Mouse (Mus musculus): Measurements from ENCODE around the gene Supt20. TPM values are rescaled to one million over a fixed set of nuclear protein-coding genes. Genes with fewer than 3 reads are reported as not detected.
"Not testable (repeated sequence)": the region's sequence is repeated elsewhere in the genome, so short reads cannot be mapped to it uniquely, and the experiment has no call there.

The Supt20 gene
- polyA plus RNA-seq, 1 experiment from 2014 or later, result 89.7 TPM

GRCm38 (mm10) chr3:54760321-54761115 is 67.9 kb downstream of the Supt20 start:
- Histone ChIP-seq H3K27ac (no peak overlapping the region), H3K4me1 (peaks cover 49% of the 10 kb centered on the region), H3K36me3 (no peaks in the 10 kb centered on the region), H3K4me3 (no peak overlapping the region), H3K9me3 (no peaks in the 10 kb centered on the region; the same call in 1 of the 2 replicates), H3K4me2 (no peak overlapping the region), H3K9ac (no peak overlapping the region), H3K27me3 (no peaks in the 10 kb centered on the region)
- ATAC-seq (ENCODE audit: borderline replicate concordance, extremely low read depth, low FRiP score, low TSS enrichment), result no peak
- 36% methylated on average over 15 of the region's 15 CpGs for WGBS

- Histone ChIP-seq H3K9me3 (no peaks in the 10 kb centered on the region; the same call in 1 of the 2 replicates), H3K36me3 (no peaks in the 10 kb centered on the region), H3K4me1 (peaks cover 45% of the 10 kb centered on the region), H3K9ac (no peak overlapping the region), H3K27me3 (no peaks in the 10 kb centered on the region), H3K4me2 (no peak overlapping the region), H3K27ac (no peak overlapping the region), H3K4me3 (no peak overlapping the region)
- ATAC-seq (ENCODE audit: borderline replicate concordance, extremely low read depth, low FRiP score, low TSS enrichment), result peak; percentile 44; the same call in 1 of the 2 replicates
- WGBS, result 36% methylated on average over 1 of the region's 1 CpGs
Measured at GRCm38 (mm10) chr3:54761258-54761657, 68.7 kb downstream of the Supt20 start.

- Histone ChIP-seq H3K36me3 (no peaks in the 10 kb centered on the region), H3K27ac (no peak overlapping the region), H3K4me1 (peaks cover 20% of the 10 kb centered on the region), H3K4me3 (peak overlapping the region; percentile 23), H3K4me2 (peak overlapping the region; percentile 40), H3K27me3 (no peaks in the 10 kb centered on the region), H3K9me3 (no peaks in the 10 kb centered on the region; the same call in 1 of the 2 replicates), H3K9ac (no peak overlapping the region)
- WGBS, result 55% methylated on average over 18 of the region's 18 CpGs
- ATAC-seq (ENCODE audit: borderline replicate concordance, extremely low read depth, low FRiP score, low TSS enrichment), result no peak
Measured at GRCm38 (mm10) chr3:54764418-54764817, 71.8 kb downstream of the Supt20 start.

GRCm38 (mm10) chr3:54765521-54765920 is 72.9 kb downstream of the Supt20 start:
- H3K4me1 ChIP-seq, result peaks cover 15% of the 10 kb centered on the region
- H3K9ac ChIP-seq; H3K4me2 ChIP-seq; H3K27me3 ChIP-seq; H3K27ac ChIP-seq; H3K4me3 ChIP-seq; H3K36me3 ChIP-seq; ATAC-seq (ENCODE audit: borderline replicate concordance, extremely low read depth, low FRiP score, low TSS enrichment); H3K9me3 ChIP-seq: not testable (repeated sequence)
- 89% methylated on average over 6 of the region's 6 CpGs for WGBS

- peak overlapping the region; percentile 31; the same call in 1 of the 2 replicates for H3K27ac ChIP-seq
- H3K4me2 ChIP-seq, result no peak overlapping the region; the same call in 1 of the 2 replicates
- H3K9me3 ChIP-seq, result no peaks in the 10 kb centered on the region; the same call in 1 of the 2 replicates
- no peak overlapping the region for H3K4me3 ChIP-seq
- no peaks in the 10 kb centered on the region for H3K36me3 ChIP-seq
- H3K4me1 ChIP-seq, result peaks cover 10% of the 10 kb centered on the region
- ATAC-seq (ENCODE audit: borderline replicate concordance, extremely low read depth, low FRiP score, low TSS enrichment), result no peak
- no peaks in the 10 kb centered on the region for H3K27me3 ChIP-seq
- 48% methylated on average over 14 of the region's 14 CpGs for WGBS
- H3K9ac ChIP-seq, result no peak overlapping the region
Measured at GRCm38 (mm10) chr3:54766034-54766433, 73.4 kb downstream of the Supt20 start.

- Histone ChIP-seq H3K27ac (no peak overlapping the region), H3K27me3 (no peaks in the 10 kb centered on the region), H3K4me3 (no peak overlapping the region), H3K4me1 (peaks cover 5% of the 10 kb centered on the region; the same call in 1 of the 2 replicates), H3K9ac (no peak overlapping the region), H3K36me3 (no peaks in the 10 kb centered on the region), H3K4me2 (no peak overlapping the region), H3K9me3 (no peaks in the 10 kb centered on the region; the same call in 1 of the 2 replicates)
- 66% methylated on average over 5 of the region's 5 CpGs for WGBS
- no peak for ATAC-seq (ENCODE audit: borderline replicate concordance, extremely low read depth, low FRiP score, low TSS enrichment)
Measured at GRCm38 (mm10) chr3:54766811-54767210, 74.2 kb downstream of the Supt20 start.

GRCm38 (mm10) chr3:54768592-54768991 is 76.0 kb downstream of the Supt20 start:
- Histone ChIP-seq H3K9ac (no peak overlapping the region), H3K4me2 (no peak overlapping the region), H3K4me1 (peaks cover 5% of the 10 kb centered on the region; the same call in 1 of the 2 replicates), H3K27ac (no peak overlapping the region), H3K4me3 (no peak overlapping the region), H3K36me3 (no peaks in the 10 kb centered on the region), H3K9me3 (no peaks in the 10 kb centered on the region), H3K27me3 (no peaks in the 10 kb centered on the region)
- no peak for ATAC-seq (ENCODE audit: borderline replicate concordance, extremely low read depth, low FRiP score, low TSS enrichment)
- 79% methylated on average over 8 of the region's 8 CpGs for WGBS

GRCm38 (mm10) chr3:54769349-54770275 is 77.0 kb downstream of the Supt20 start:
- H3K36me3 ChIP-seq, result no peaks in the 10 kb centered on the region
- no peaks in the 10 kb centered on the region for H3K4me1 ChIP-seq
- H3K27ac ChIP-seq, result no peak overlapping the region
- no peak overlapping the region for H3K4me3 ChIP-seq
- WGBS, result 67% methylated on average over 17 of the region's 17 CpGs
- no peak overlapping the region for H3K4me2 ChIP-seq
- ATAC-seq (ENCODE audit: borderline replicate concordance, extremely low read depth, low FRiP score, low TSS enrichment), result no peak
- no peak overlapping the region for H3K9ac ChIP-seq
- no peaks in the 10 kb centered on the region for H3K9me3 ChIP-seq
- no peaks in the 10 kb centered on the region for H3K27me3 ChIP-seq

GRCm38 (mm10) chr3:54773613-54774012 is 81.0 kb downstream of the Supt20 start:
- Histone ChIP-seq H3K27ac (no peak overlapping the region), H3K4me2 (no peak overlapping the region), H3K4me1 (no peaks in the 10 kb centered on the region), H3K4me3 (no peak overlapping the region), H3K9me3 (no peaks in the 10 kb centered on the region), H3K9ac (no peak overlapping the region), H3K36me3 (no peaks in the 10 kb centered on the region), H3K27me3 (no peaks in the 10 kb centered on the region)
- 85% methylated on average over 6 of the region's 6 CpGs for WGBS
- ATAC-seq (ENCODE audit: borderline replicate concordance, extremely low read depth, low FRiP score, low TSS enrichment), result no peak

- Histone ChIP-seq H3K9ac (no peak overlapping the region), H3K4me2 (no peak overlapping the region), H3K36me3 (no peaks in the 10 kb centered on the region), H3K9me3 (no peaks in the 10 kb centered on the region), H3K27ac (no peak overlapping the region), H3K4me1 (no peaks in the 10 kb centered on the region), H3K4me3 (no peak overlapping the region), H3K27me3 (no peaks in the 10 kb centered on the region)
- no peak for ATAC-seq (ENCODE audit: borderline replicate concordance, extremely low read depth, low FRiP score, low TSS enrichment)
- WGBS, result 70% methylated on average over 7 of the region's 7 CpGs
Measured at GRCm38 (mm10) chr3:54775989-54776631, 83.5 kb downstream of the Supt20 start.
